Comparison of ENCODE assay signal across 10 mouse cellular contexts in the genomic region with DNA sequence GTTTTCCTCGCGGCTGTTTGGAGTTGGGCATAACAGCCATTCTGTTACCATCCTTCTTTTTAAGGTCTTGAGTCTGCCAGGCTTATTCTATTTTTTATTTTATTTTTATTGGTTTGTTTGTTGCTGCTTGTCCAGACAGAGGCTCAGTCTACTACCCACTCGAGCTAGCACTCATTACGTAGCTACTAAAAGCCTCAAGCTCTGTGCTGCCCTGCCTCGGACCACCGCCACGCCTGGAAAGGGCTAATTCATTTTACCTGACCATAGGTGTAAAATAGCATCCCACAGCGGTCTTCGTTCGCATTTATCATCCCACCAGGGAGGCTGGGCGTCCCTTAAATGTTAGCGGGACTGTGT. TPM values are rescaled to one million over a fixed set of nuclear protein-coding genes. Genes with fewer than 3 reads are reported as not detected.
DNase-seq lines count a peak whose midpoint lies in the region; ATAC-seq and TF ChIP-seq lines count a peak whose summit lies in the region.
"Had no signal": no experiment of that assay in that cellular context is flagged by ENCODE, and none has a peak within 500 bp of the region (broad histone marks: within the 10 kb centered on the region; RNA-seq: fewer than 3 reads in every experiment).

No protein-coding gene starts in this region.

- no peak for TF ChIP-seq CTCF in lung, embryonic 14.5 days (IDR thresholded peaks at IDR 0.05; ENCODE audit: low read depth)
- no peak for TF ChIP-seq CTCF in olfactory bulb, adult 2 months (IDR thresholded peaks at IDR 0.05; ENCODE audit: insufficient read depth, low read depth, low read length)

- no peak for TF ChIP-seq POLR2A in olfactory bulb, adult 2 months (IDR thresholded peaks at IDR 0.05; ENCODE audit: insufficient read depth, low read depth, low read length)

- H3K9ac ChIP-seq in lung, embryonic 14.5 days, result peak overlapping the region; percentile 69; the same call in 1 of the 2 replicates
- H3K9ac ChIP-seq in forebrain, embryonic 12.5 days, result peak overlapping the region; percentile 79; the same call in 1 of the 2 replicates
- H3K9ac ChIP-seq in limb, embryonic 12.5 days (replicated peaks), result peak overlapping the region; percentile 79; the same call in 1 of the 2 replicates

- intact Hi-C loops in gastrocnemius, postnatal 36 days (cut with DNase I), result no loop called here

- ATAC-seq in lung, embryonic 14.5 days (ENCODE audit: insufficient read depth), result no peak
- ATAC-seq in forebrain, embryonic 12.5 days (ENCODE audit: low FRiP score), result no peak
- no peak for ATAC-seq in limb, embryonic 12.5 days (ENCODE audit: insufficient number of reproducible peaks, insufficient read depth, low FRiP score, low TSS enrichment, low read depth)

- H3K27me3 ChIP-seq in lung, embryonic 14.5 days (ENCODE audit: insufficient read depth, low read length), result no peaks in the 10 kb centered on the region
- H3K27me3 ChIP-seq in forebrain, embryonic 12.5 days, result peaks cover 15% of the 10 kb centered on the region; the same call in 1 of the 2 replicates
- 0 out of 2 replicates have a peak, but pooled peaks cover 10% of the 10 kb centered on the region for H3K27me3 ChIP-seq in limb, embryonic 12.5 days

- H3K4me2 ChIP-seq in lung, embryonic 14.5 days, result peak overlapping the region; percentile 91
- peak overlapping the region; percentile 96 for H3K4me2 ChIP-seq in forebrain, embryonic 12.5 days
- H3K4me2 ChIP-seq in limb, embryonic 12.5 days, result peak overlapping the region; percentile 99

- no peaks in the 10 kb centered on the region for H3K36me3 ChIP-seq in lung, embryonic 14.5 days (ENCODE audit: insufficient read depth)
- no peaks in the 10 kb centered on the region for H3K36me3 ChIP-seq in forebrain, embryonic 12.5 days (replicated peaks)
- no peaks in the 10 kb centered on the region for H3K36me3 ChIP-seq in limb, embryonic 12.5 days

- no peaks in the 10 kb centered on the region for H3K9me3 ChIP-seq in lung, embryonic 14.5 days (ENCODE audit: low read depth, low read length)
- H3K9me3 ChIP-seq in forebrain, embryonic 12.5 days, result no peaks in the 10 kb centered on the region
- H3K9me3 ChIP-seq in limb, embryonic 12.5 days, result no peaks in the 10 kb centered on the region

- no peak overlapping the region for H3K27ac ChIP-seq in lung, embryonic 14.5 days (ENCODE audit: low read depth)
- H3K27ac ChIP-seq in forebrain, embryonic 12.5 days, result no peak overlapping the region
- no peak overlapping the region for H3K27ac ChIP-seq in limb, embryonic 12.5 days
- no peak overlapping the region for H3K27ac ChIP-seq in olfactory bulb, adult 2 months (ENCODE audit: insufficient read depth, low read depth, low read length)

- H3K4me3 ChIP-seq in lung, embryonic 14.5 days (ENCODE audit: low read depth, low read length), result peak overlapping the region; percentile 51
- peak overlapping the region; percentile 54 for H3K4me3 ChIP-seq in forebrain, embryonic 12.5 days (replicated peaks)
- H3K4me3 ChIP-seq in limb, embryonic 12.5 days (replicated peaks), result peak overlapping the region; percentile 62
- H3K4me3 ChIP-seq in olfactory bulb, adult 2 months (ENCODE audit: insufficient read depth, low read depth, low read length), result peak overlapping the region; percentile 53

- no peaks in the 10 kb centered on the region for H3K4me1 ChIP-seq in lung, embryonic 14.5 days (ENCODE audit: insufficient read depth)
- peaks cover 13% of the 10 kb centered on the region for H3K4me1 ChIP-seq in forebrain, embryonic 12.5 days
- H3K4me1 ChIP-seq in limb, embryonic 12.5 days (replicated peaks), result peaks cover 13% of the 10 kb centered on the region
- H3K4me1 ChIP-seq in olfactory bulb, adult 2 months (ENCODE audit: control insufficient read depth, insufficient read depth, low read length), result peaks cover 13% of the 10 kb centered on the region

- DNase-seq in lung, embryonic 14.5 days, result no peak
- DNase-seq in lung, postnatal 36 days, result no peak
- no peak for DNase-seq in thymus, postnatal 4 days
- no peak for DNase-seq in gastrocnemius, postnatal 36 days
- no peak for DNase-seq in layer of hippocampus, adult 9-11 months
- DNase-seq: cerebellum, postnatal 25 days had no signal

- 16% methylated on average over 12 of the region's 12 CpGs for WGBS in lung, embryonic 14.5 days
- 18% methylated on average over 12 of the region's 12 CpGs for WGBS in forebrain, embryonic 12.5 days
- WGBS in limb, embryonic 12.5 days, result 12% methylated on average over 12 of the region's 12 CpGs
- 16% methylated on average over 12 of the region's 12 CpGs for WGBS in olfactory bulb, adult 2 months

RNA-seq across cellular contexts. Expression of gene Spi1, which starts 4.3 kb away (rescaled TPM):
- 6.2 TPM in 2 replicates for polyA plus RNA-seq in lung, embryonic 14.5 days (2014; fragmentation: Nextera tagmentation; extraction: Ambion mirVana)
- polyA plus RNA-seq in forebrain, embryonic 12.5 days (2016; fragmentation: Nextera tagmentation; extraction: Ambion mirVana), result 1.7 and 2.7 TPM in 2 replicates
- 2.8 and 3.3 TPM in 2 replicates for polyA plus RNA-seq in limb, embryonic 12.5 days (2016; fragmentation: Nextera tagmentation; extraction: Ambion mirVana)
- polyA plus RNA-seq in olfactory bulb, adult 2 months (2012; ENCODE audit: insufficient read depth, insufficient read length, low replicate concordance, missing spikeins), result not detected in 2 replicates
- 1 to 10 TPM in 1 of 2 experiments, under 1 TPM in 1; 0.91 to 1.1 TPM for total RNA-seq in gastrocnemius, postnatal 36 days (2021)

RNA-seq across cellular contexts. Expression of gene Slc39a13, which starts 7.7 kb away (rescaled TPM):
- 29.0 and 33.3 TPM in 2 replicates for polyA plus RNA-seq in lung, embryonic 14.5 days (2014; fragmentation: Nextera tagmentation; extraction: Ambion mirVana)
- 22.6 and 24.3 TPM in 2 replicates for polyA plus RNA-seq in forebrain, embryonic 12.5 days (2016; fragmentation: Nextera tagmentation; extraction: Ambion mirVana)
- polyA plus RNA-seq in limb, embryonic 12.5 days (2016; fragmentation: Nextera tagmentation; extraction: Ambion mirVana), result 45.2 and 49.0 TPM in 2 replicates
- polyA plus RNA-seq in olfactory bulb, adult 2 months (2012; ENCODE audit: insufficient read depth, insufficient read length, low replicate concordance, missing spikeins), result not detected in 2 replicates
- total RNA-seq in gastrocnemius, postnatal 36 days (2021), result 10 to 100 TPM; 21.1 to 21.7 TPM

RNA-seq across cellular contexts. Expression of gene Psmc3, which starts 24.1 kb away (rescaled TPM):
- polyA plus RNA-seq in lung, embryonic 14.5 days (2014; fragmentation: Nextera tagmentation; extraction: Ambion mirVana), result 300 and 322 TPM in 2 replicates
- polyA plus RNA-seq in forebrain, embryonic 12.5 days (2016; fragmentation: Nextera tagmentation; extraction: Ambion mirVana), result 294 and 301 TPM in 2 replicates
- 350 and 352 TPM in 2 replicates for polyA plus RNA-seq in limb, embryonic 12.5 days (2016; fragmentation: Nextera tagmentation; extraction: Ambion mirVana)
- not detected in 2 replicates for polyA plus RNA-seq in olfactory bulb, adult 2 months (2012; ENCODE audit: insufficient read depth, insufficient read length, low replicate concordance, missing spikeins)
- total RNA-seq in gastrocnemius, postnatal 36 days (2021), result 100 to 1,000 TPM; 223 to 229 TPM

RNA-seq across cellular contexts. Expression of gene Mybpc3, which starts 40.0 kb away (rescaled TPM):
- polyA plus RNA-seq in lung, embryonic 14.5 days (2014; fragmentation: Nextera tagmentation; extraction: Ambion mirVana), result 0.47 and 7.7 TPM in 2 replicates
- 0.14 and 0.19 TPM in 2 replicates for polyA plus RNA-seq in forebrain, embryonic 12.5 days (2016; fragmentation: Nextera tagmentation; extraction: Ambion mirVana)
- 0.09 and 0.12 TPM in 2 replicates for polyA plus RNA-seq in limb, embryonic 12.5 days (2016; fragmentation: Nextera tagmentation; extraction: Ambion mirVana)
- not detected in 2 replicates for polyA plus RNA-seq in olfactory bulb, adult 2 months (2012; ENCODE audit: insufficient read depth, insufficient read length, low replicate concordance, missing spikeins)
- total RNA-seq in gastrocnemius, postnatal 36 days (2021), result not detected
- polyA plus RNA-seq: inflammation-experienced regulatory T-cells, adult 6 months had no signal

RNA-seq across cellular contexts. Expression of gene Rapsn, which starts 42.5 kb away (rescaled TPM):
- 1.5 and 1.6 TPM in 2 replicates for polyA plus RNA-seq in lung, embryonic 14.5 days (2014; fragmentation: Nextera tagmentation; extraction: Ambion mirVana)
- 1.9 and 2.6 TPM in 2 replicates for polyA plus RNA-seq in forebrain, embryonic 12.5 days (2016; fragmentation: Nextera tagmentation; extraction: Ambion mirVana)
- 8.5 and 8.7 TPM in 2 replicates for polyA plus RNA-seq in limb, embryonic 12.5 days (2016; fragmentation: Nextera tagmentation; extraction: Ambion mirVana)
- polyA plus RNA-seq in olfactory bulb, adult 2 months (2012; ENCODE audit: insufficient read depth, insufficient read length, low replicate concordance, missing spikeins), result not detected in 2 replicates
- total RNA-seq in gastrocnemius, postnatal 36 days (2021), result 10 to 100 TPM; 21.7 to 23.9 TPM

Comparison
In these comparisons a context has a peak if more than half of its experiments do, and no peak if none do; other contexts are left out.
1. RNA of gene Slc39a13, which starts 7.7 kb away (polyA plus RNA-seq): 45.2 to 49.0 TPM in limb, embryonic 12.5 days, 29.0 to 33.3 TPM in lung, embryonic 14.5 days and 22.6 to 24.3 TPM in forebrain, embryonic 12.5 days; not detected in olfactory bulb, adult 2 months; every median in the first group is over 10 times any median in the second.
2. Peak in every context shown above with its lines, with median percentiles within 50 percentile points of each other: H3K4me2 ChIP-seq, H3K4me3 ChIP-seq and H3K9ac ChIP-seq.